Mouse (Mus musculus): ENCODE measurements around the gene Arid1a. TPM values are rescaled to one million over a fixed set of nuclear protein-coding genes. Genes with fewer than 3 reads are reported as not detected.

The Arid1a gene
- 106 and 108 TPM in 2 replicates for total RNA-seq (2015)
- total RNA-seq (2017): 27.0 and 30.0 TPM in 2 replicates

GRCm38 (mm10) chr4:133756514-133757268, at the start of gene Arid1a:
Gene Arid1a (minus strand): TSS chr4:133756769.
- peak; percentile 64 for ATAC-seq (replicated peaks; ENCODE audit: poor library complexity)

GRCm38 (mm10) chr4:133804401-133805263, 48.1 kb upstream of the Arid1a start:
- ATAC-seq (replicated peaks; ENCODE audit: poor library complexity): peak; percentile 91

GRCm38 (mm10) chr4:133800589-133800988, 44.0 kb upstream of the Arid1a start:
- ATAC-seq (replicated peaks; ENCODE audit: poor library complexity): 0 out of 2 replicates have a peak, but pooled peaks have one; percentile 24

GRCm38 (mm10) chr4:133793269-133793668, 36.7 kb upstream of the Arid1a start:
- ATAC-seq (replicated peaks; ENCODE audit: poor library complexity): no peak

DNA sequence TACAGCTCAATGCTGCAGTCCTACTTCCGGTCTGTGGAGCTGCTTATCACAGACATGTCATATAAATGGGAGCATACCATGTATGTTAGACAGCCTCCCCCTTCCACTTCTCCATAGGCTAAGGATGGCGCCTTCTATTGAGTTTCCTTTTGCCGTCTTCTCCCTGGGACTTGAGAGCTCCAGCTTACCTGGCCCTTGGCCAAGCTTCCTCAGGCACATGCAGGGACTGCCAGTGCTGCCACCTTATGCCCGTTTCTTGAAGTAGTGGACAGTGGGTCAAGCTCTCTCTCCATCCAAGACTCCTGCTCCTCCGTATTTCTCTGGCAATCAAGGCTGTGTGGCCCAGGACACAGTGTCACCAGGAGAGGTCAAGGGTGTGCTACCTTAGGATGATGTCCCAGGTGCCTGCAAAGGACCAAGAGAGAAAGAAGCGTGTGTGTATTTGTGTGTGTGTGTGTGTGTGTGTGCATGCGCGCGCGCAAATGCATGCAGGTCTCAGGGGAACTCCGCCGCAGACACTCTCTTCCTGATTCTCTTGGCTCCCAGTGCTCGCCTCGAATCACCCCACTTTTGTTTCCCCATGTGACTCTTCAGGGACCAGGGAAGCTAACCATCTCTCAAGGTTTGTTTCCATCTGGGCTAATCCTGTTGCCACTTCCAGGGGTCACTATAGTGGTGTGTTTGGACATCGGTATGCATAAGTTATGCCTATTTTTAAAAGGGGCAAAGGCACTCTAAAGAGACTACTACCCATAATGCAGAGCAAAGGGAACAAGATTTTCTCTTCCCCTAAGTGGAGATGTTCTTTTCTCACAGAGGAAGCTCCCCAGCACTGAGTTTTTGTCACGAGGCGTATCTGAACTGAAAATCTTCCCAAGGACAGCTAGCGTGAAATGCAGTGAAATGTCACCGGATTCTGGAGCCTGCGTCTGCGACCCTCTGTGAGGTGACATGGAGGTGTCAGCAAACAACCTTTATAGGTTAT, 18.3 kb upstream of the Arid1a start:
- peak; percentile 89 for ATAC-seq (replicated peaks; ENCODE audit: poor library complexity)

GRCm38 (mm10) chr4:133769157-133769556, 12.6 kb upstream of the Arid1a start:
- ATAC-seq (replicated peaks; ENCODE audit: poor library complexity): no peak

DNA sequence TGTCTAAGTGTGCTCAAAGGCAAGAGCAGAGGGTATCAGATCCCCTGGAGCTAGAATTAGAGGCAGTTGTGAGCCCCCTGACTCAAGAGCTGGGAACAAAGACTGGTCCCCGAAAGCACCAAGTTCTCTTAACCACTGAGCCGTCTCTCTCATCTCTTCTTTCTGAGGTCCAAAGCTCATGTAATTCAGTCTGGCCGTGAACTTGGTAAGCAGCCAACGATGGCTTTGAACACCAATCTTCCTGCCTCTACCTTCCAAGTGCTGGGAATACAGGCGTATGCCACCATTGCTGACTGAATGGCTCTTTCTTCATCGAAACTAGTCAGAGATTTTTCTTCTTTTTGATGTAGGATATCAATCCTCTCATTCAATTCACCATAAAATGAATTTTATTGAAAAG, 6.5 kb upstream of the Arid1a start:
- no peak for ATAC-seq (replicated peaks; ENCODE audit: poor library complexity)

DNA sequence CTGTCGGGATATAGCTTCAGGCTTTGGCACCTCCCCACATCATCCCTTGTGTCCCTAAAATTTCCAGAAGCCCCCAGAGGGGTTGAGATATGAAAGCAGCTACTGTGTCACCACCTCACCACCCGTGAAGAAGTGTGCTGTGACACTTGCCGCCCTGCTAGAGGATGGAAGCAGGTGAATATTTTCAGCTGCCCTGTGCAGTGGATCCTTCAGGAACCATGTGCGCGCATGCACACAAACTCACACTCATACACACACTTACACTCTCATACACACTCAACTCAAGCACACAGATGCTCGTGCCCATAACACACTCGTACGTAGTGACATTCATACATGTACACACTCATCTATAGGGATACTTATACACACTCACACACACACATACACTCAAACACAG, 3.1 kb upstream of the Arid1a start:
- ATAC-seq (replicated peaks; ENCODE audit: poor library complexity): no peak

DNA sequence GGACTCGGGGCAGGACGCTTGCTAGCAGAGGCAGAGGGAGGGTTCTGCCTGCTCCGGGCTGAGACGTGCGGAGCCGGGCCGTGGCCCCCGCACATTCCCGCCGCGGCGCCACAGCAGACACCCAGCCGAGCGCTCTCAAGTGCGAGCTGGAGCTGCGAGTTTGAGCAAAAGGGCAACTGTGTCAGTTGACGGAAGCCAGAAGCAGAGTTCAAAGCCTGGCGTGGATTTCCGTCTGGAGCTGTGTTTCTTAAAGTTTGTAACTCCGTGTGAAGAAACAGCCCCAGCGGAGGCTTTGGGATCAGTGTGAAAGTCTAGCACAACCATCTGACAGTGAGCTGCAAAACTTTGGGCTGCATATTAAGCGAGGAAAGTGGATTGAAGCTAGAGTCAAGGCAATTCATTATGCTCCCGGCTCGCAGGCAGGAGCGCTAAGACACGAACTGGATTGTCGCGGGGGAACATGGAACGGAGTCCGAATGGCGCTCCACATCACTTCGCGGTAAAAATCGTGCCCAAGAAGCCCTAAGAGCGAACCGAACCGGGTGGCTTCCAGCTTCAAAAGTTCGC, 783 bp upstream of the Arid1a start:
- ATAC-seq (replicated peaks; ENCODE audit: poor library complexity): peak; percentile 58

- no peak for ATAC-seq (replicated peaks; ENCODE audit: poor library complexity)
Observed at GRCm38 (mm10) chr4:133755861-133756371, 653 bp downstream of the Arid1a start.

- ATAC-seq (replicated peaks; ENCODE audit: poor library complexity): no peak
Observed at GRCm38 (mm10) chr4:133754871-133755765, 1.5 kb downstream of the Arid1a start.

- peak; percentile 56 for ATAC-seq (replicated peaks; ENCODE audit: poor library complexity)
Observed at GRCm38 (mm10) chr4:133754238-133754637, 2.3 kb downstream of the Arid1a start.

GRCm38 (mm10) chr4:133753375-133754190, 3.0 kb downstream of the Arid1a start:
- ATAC-seq (replicated peaks; ENCODE audit: poor library complexity): no peak

DNA sequence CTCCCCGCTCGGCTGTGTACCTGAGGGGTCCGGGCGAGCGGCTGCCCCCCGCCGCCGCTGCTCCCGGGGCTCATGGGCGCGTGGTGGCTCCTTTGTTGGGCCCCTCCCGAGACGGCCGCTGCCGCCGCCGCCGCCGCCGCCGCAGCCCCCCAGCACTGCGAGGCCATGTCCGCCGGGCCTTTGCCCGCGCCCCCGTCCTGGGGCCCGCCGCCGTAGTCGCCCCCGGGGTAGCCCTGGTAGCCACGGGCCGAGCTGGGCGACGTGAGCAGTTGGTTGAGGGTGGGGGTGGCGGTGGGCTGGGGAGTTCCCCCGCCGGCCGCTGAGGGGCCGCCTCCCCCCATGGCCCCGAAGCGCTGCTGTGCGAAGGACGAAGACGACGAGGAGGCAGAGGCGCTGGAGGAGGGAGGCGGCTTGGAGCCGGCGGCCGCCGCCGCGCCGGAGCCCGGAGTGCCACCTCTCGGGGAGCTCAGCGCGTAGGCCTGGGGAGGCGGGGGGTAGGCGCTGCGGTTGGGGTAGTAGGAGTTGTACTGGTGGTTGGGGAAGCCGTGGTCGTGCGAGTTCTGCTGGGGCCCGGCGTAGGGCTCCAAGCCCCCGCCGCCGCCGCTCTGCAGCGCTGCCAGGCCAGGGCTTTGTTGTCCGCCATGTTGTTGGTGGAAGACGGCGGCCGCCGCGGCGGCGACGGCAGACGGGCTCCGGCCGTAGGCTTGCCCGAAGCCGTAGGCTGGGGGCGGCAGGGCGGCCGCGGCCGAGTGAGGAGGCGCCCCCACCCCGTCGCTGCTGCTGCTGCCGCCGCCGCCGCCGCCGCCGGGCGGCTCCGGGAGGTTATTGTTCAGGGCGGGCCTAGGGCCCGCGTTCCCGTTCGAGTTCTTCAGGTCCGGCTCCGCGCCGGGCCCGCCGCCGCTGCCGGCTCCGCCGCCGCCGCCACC, 3.9 kb downstream of the Arid1a start:
- no peak for ATAC-seq (replicated peaks; ENCODE audit: poor library complexity)

DNA sequence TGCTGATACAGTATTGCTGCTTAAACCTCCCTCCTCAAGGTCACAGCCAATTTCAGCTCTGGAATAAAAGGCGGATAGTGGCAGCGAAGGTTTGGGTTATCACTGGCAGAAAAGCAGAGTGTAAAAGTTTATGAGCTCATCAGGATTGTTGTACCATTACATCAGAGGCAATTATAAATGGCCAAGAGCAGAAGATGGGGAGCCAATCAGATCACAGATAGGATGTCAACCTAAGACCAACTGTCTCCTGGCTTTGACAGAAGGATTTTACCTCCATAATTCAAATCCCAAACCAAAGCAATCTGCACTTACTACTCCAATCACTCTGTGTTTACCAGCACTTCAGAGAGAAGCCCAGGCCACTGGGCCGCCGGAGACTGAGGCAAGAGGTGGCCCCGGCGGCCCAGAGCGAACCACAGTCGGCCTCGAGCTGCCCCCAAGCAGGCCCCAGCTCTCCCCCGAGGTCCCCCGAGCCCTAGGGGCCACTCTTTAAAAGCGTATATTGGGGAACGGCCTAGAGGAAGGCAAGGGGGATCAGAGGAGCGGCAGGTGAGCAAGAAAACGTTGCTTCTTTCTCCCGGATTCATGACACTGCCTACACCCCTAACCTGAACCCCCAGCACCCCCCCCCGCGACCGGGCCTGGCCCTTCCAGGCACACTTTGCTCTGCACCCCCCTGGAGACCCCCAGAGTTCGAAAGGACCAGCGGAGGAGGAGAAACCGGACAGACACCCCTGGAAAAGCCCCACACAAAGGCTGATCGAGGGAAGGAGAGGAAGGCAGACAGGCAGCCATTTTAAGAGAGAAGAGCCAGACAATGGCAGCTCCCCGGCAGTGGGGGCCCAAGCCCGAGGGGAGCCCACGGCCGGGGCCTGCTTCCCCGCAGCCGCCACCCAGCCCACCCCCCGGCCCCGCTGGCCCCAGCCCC, 4.8 kb downstream of the Arid1a start:
- ATAC-seq (replicated peaks; ENCODE audit: poor library complexity): peak; percentile 53

- no peak for ATAC-seq (replicated peaks; ENCODE audit: poor library complexity)
Observed at GRCm38 (mm10) chr4:133750184-133750775, 6.3 kb downstream of the Arid1a start.
